Mouse (Mus musculus): ENCODE data around the gene Kcnn1. TPM values are rescaled to one million over a fixed set of nuclear protein-coding genes. Genes with fewer than 3 reads are reported as not detected.
A peak's percentile ranks its signal among the peaks of the same experiment; 100 is the strongest.
"Not testable (repeated sequence)": the region's sequence is repeated elsewhere in the genome, so short reads cannot be mapped to it uniquely, and the experiment has no call there.

Kcnn1 gene
- polyA plus RNA-seq, 1 experiment from 2014 or later, result 2.9 TPM

DNA sequence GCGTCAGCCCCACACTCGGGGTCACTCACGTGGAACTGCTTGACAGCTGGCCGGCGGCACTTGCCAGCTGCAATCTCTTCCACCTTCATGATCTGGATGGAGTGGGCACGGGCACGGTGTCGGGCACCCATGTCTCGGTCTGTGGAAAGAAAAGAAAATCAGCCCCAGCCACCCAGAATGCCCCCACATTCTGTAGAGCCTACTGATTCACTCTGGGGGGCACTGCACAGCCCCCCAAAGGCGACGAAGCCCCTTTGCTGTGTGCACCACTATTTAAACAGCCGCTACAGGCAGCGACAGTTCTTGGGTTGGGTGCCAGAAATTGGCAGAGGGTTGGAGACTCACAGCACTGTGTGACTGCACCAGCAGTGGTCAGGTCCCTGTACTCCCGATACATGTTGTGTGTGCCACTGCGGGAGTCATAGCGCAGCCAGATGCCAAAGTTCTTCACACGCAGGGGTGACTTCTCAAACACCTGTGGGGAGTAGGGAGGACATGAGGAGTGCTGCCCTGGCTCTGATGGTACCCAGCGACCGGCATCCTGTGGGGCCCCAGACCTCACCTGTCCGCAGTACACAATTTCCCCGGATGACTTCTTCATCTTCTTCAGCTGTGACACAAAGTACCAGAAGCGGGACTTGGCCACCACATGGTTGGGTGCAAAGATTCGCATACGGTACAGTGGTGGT lies 32.7 kb upstream of the Kcnn1 start:
- ATAC-seq (ENCODE audit: low read depth); H3K9me3 ChIP-seq (ENCODE audit: control insufficient read depth, low read length); DNase-seq (ENCODE audit: low spot score); H3K27ac ChIP-seq (replicated peaks; ENCODE audit: low read depth, low read length); H3K4me1 ChIP-seq (ENCODE audit: control insufficient read depth, insufficient read depth, low read length): not testable (repeated sequence)
- Histone ChIP-seq H3K36me3 (ENCODE audit: control insufficient read depth, insufficient read depth, low read length) (peaks cover 35% of the 10 kb centered on the region), H3K4me2 (ENCODE audit: low read depth, low read length) (peak overlapping the region; percentile 92), H3K9ac (ENCODE audit: low read depth, low read length) (peak overlapping the region; percentile 92), H3K4me3 (ENCODE audit: low read depth, low read length) (peak overlapping the region; percentile 68), H3K27me3 (replicated peaks; ENCODE audit: control insufficient read depth, insufficient read depth, low read length) (peaks cover 36% of the 10 kb centered on the region)
- 88% methylated on average over 17 of the region's 24 CpGs for WGBS

DNA sequence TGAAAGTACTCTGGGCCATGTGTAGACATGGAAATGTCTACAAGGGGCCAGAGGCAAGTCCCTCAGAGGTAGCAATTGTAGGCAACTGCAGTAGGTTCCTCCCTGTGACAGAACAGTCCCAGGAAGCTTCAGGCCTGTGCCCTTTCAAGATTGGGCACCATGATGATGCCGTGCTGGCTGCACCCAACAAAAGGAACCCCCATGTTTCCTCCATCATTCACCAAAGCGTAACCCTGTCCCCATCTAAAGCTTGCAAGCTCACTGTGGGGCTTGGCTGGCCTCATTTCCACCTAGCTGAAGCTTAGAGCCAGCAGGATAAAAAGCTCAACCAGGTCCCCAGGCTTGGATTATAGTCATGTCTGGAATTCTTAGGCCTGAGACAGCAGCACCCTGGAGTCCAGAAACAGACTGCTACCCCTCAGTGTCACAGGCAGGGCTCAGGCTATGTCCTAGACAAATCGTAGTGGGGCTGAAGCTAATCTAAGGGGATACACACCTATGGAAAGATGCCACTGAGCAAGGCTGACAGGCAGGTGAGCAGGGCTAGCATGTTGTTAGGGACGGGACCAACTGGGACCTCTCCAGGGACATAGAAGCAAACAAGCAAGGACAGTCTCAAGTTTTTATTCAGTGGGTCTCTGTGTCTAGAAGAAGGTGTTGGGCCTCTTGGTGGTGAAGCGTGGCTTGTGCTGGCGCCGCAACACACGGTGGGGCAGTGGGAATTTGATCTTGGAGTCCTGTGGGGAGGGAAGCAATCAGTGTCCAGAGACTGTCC lies 31.9 kb upstream of the Kcnn1 start:
- peaks cover 9% of the 10 kb centered on the region; the same call in 1 of the 2 replicates for H3K4me1 ChIP-seq (ENCODE audit: control insufficient read depth, insufficient read depth, low read length)
- no peak overlapping the region for H3K4me2 ChIP-seq (ENCODE audit: low read depth, low read length)
- H3K4me3 ChIP-seq (ENCODE audit: low read depth, low read length), result no peak overlapping the region
- no peak overlapping the region for H3K9ac ChIP-seq (ENCODE audit: low read depth, low read length)
- no peaks in the 10 kb centered on the region for H3K9me3 ChIP-seq (ENCODE audit: control insufficient read depth, low read length)
- ATAC-seq (ENCODE audit: low read depth), result no peak
- no peak overlapping the region for H3K27ac ChIP-seq (replicated peaks; ENCODE audit: low read depth, low read length)
- 90% methylated on average over 6 of the region's 8 CpGs for WGBS
- H3K36me3 ChIP-seq (ENCODE audit: control insufficient read depth, insufficient read depth, low read length), result peaks cover 35% of the 10 kb centered on the region
- no peak for DNase-seq (ENCODE audit: low spot score)
- peaks cover 41% of the 10 kb centered on the region for H3K27me3 ChIP-seq (replicated peaks; ENCODE audit: control insufficient read depth, insufficient read depth, low read length)

GRCm38 (mm10) chr8:70894385-70894720 lies 31.3 kb upstream of the Kcnn1 start:
- DNase-seq (ENCODE audit: low spot score) (no peak), ATAC-seq (ENCODE audit: low read depth) (no peak)
- no peak overlapping the region for H3K4me2 ChIP-seq (ENCODE audit: low read depth, low read length)
- no peak overlapping the region for H3K4me3 ChIP-seq (ENCODE audit: low read depth, low read length)
- H3K4me1 ChIP-seq (ENCODE audit: control insufficient read depth, insufficient read depth, low read length), result peaks cover 9% of the 10 kb centered on the region; the same call in 1 of the 2 replicates
- H3K9ac ChIP-seq (ENCODE audit: low read depth, low read length), result no peak overlapping the region
- WGBS, result 76% methylated on average over 2 of the region's 2 CpGs
- H3K36me3 ChIP-seq (ENCODE audit: control insufficient read depth, insufficient read depth, low read length), result peaks cover 35% of the 10 kb centered on the region
- H3K9me3 ChIP-seq (ENCODE audit: control insufficient read depth, low read length), result no peaks in the 10 kb centered on the region
- peaks cover 41% of the 10 kb centered on the region for H3K27me3 ChIP-seq (replicated peaks; ENCODE audit: control insufficient read depth, insufficient read depth, low read length)
- H3K27ac ChIP-seq (replicated peaks; ENCODE audit: low read depth, low read length), result no peak overlapping the region

DNA sequence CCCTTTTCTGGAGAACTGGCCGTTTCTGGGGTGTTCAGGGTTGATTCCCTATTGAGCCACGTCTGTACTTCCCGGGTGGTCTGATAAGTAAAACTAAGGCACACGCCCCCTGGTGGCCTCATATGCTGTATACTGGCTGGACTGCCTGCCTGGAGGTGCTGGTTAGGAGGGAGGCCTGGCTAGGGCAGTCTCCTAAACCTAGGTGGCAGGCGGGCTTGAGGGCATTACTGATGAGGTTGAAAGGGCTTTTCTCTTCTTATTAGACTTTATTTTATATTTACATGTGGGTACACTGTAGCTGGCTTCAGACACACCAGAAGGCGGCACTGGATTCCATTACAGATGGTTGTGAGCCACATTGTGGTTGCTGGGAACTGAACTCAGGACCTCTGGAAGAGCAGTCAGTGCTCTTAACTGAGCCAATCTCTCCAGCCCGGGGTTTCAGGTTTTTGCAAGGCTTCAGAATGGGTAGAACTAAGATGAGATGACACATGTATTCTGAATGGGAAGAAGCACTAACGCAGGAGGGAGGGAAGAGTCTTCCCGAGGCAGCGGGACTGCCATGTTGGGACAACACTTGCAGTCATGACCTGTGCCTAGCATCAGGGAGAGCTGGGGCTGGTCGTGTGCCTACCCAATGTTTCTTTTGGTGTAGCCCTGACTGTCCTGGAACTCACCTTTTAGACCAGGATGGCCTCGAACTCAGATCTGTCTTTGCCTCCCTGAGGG lies 30.8 kb upstream of the Kcnn1 start:
- Histone ChIP-seq H3K27me3 (replicated peaks; ENCODE audit: control insufficient read depth, insufficient read depth, low read length) (peaks cover 41% of the 10 kb centered on the region), H3K4me2 (ENCODE audit: low read depth, low read length) (no peak overlapping the region), H3K9ac (ENCODE audit: low read depth, low read length) (no peak overlapping the region), H3K9me3 (ENCODE audit: control insufficient read depth, low read length) (no peaks in the 10 kb centered on the region), H3K36me3 (ENCODE audit: control insufficient read depth, insufficient read depth, low read length) (peaks cover 35% of the 10 kb centered on the region), H3K4me3 (ENCODE audit: low read depth, low read length) (no peak overlapping the region), H3K27ac (replicated peaks; ENCODE audit: low read depth, low read length) (no peak overlapping the region), H3K4me1 (ENCODE audit: control insufficient read depth, insufficient read depth, low read length) (peaks cover 9% of the 10 kb centered on the region; the same call in 1 of the 2 replicates)
- ATAC-seq (ENCODE audit: low read depth) (peak; percentile 24; the same call in 1 of the 2 replicates), DNase-seq (ENCODE audit: low spot score) (peak; percentile 92)
- WGBS, result 30% methylated on average over 12 of the region's 12 CpGs

DNA sequence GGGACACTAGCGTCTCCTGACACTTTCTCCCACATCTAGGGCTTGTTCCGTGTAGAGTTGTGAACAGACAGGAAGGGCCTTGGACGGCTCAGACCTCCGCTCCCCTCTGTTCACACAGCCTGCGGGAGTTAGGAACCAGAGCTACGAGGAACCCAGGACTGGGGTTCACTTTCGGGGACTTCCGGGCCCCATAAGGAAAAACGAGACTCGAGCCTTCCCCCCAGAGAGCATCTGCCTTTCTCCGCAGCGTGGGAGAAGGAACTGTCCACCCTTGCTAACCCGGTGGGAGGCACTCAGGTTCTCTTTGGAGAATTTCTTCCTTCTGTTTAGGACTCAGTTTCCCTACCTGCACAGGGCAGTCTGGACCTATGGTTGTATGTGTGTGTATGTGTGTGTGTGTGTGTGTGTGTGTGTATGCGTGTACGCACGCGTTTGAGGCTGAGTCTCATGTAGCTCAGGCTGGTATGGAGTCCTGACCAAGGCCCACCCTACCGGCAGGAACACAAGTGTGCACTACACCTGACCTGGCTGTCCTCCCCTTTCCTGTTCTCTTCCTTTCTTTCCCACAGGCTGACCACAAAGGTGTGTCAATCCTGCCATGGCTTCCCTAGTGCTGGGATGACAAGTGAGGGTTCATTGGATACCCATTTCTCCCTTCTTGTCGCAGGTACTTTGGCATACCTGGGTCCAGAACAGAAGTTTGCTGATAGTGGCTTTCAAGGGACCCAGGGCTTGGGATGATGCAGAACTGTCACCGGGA lies 30.0 kb upstream of the Kcnn1 start:
- Histone ChIP-seq H3K9me3 (ENCODE audit: control insufficient read depth, low read length) (no peaks in the 10 kb centered on the region), H3K4me2 (ENCODE audit: low read depth, low read length) (peak overlapping the region; percentile 49), H3K4me3 (ENCODE audit: low read depth, low read length) (peak overlapping the region; percentile 33), H3K36me3 (ENCODE audit: control insufficient read depth, insufficient read depth, low read length) (peaks cover 35% of the 10 kb centered on the region), H3K9ac (ENCODE audit: low read depth, low read length) (0 out of 2 replicates have a peak overlapping the region, but pooled peaks have one; percentile 30), H3K27me3 (replicated peaks; ENCODE audit: control insufficient read depth, insufficient read depth, low read length) (peaks cover 41% of the 10 kb centered on the region), H3K27ac (replicated peaks; ENCODE audit: low read depth, low read length) (no peak overlapping the region), H3K4me1 (ENCODE audit: control insufficient read depth, insufficient read depth, low read length) (0 out of 2 replicates have a peak, but pooled peaks cover 9% of the 10 kb centered on the region)
- WGBS, result 24% methylated on average over 20 of the region's 20 CpGs
- DNase-seq (ENCODE audit: low spot score), result no peak
- ATAC-seq (ENCODE audit: low read depth), result no peak

DNA sequence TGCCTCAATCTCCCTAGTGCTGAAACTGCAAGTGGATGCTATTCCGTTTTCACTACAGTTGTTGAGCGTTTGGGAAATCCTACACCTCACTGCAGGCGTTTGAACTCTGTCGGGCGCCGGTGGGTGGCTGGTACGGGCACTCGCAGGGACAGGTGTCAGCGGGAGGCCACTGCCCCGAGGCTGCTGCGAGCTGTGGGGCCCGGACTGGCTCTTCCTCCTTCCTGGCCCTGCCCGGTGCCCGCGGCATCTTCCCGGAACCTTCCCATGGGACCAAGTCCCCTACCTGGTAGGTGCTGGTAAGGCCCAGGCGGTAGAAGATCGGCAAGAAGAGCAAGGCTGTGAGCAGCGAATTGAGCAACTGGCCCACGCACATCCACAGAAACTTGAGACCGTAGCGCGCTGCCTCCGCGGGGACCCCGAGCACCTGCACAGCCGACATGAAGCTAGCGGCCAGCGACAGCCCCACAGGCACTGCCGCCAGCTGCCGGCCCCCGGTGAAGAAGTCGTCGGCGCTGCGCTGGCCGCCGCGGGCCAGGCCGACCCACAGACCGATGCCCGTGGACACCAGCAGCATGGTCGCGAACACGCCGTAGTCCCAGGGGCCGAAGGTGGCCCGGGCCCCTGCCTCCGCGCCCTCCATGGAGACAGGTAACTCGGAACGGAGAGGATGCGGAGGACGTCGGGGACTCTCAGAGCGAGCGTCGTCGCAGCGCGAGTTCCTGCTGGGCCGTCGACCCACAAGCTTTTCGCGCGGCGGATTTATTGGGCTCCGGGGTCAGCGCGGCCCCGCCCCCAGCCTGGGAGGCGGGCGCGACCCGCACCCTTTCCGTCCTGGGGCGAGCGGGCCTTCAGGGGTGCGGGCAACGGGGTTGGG lies 29.2 kb upstream of the Kcnn1 start, which contains the start of gene Slc5a5:
TSS of gene Slc5a5 (minus strand) at position 736 of the 874 bp plus-strand sequence.
- DNase-seq (ENCODE audit: low spot score) (no peak), ATAC-seq (ENCODE audit: low read depth) (no peak)
- Histone ChIP-seq H3K4me2 (ENCODE audit: low read depth, low read length) (peak within 1 kb of the TSS; percentile 49), H3K36me3 (ENCODE audit: control insufficient read depth, insufficient read depth, low read length) (peaks cover 35% of the 10 kb centered on the region), H3K27ac (replicated peaks; ENCODE audit: low read depth, low read length) (no peak within 1 kb of the TSS), H3K27me3 (replicated peaks; ENCODE audit: control insufficient read depth, insufficient read depth, low read length) (peaks cover 41% of the 10 kb centered on the region), H3K4me1 (ENCODE audit: control insufficient read depth, insufficient read depth, low read length) (0 out of 2 replicates have a peak, but pooled peaks cover 9% of the 10 kb centered on the region), H3K9ac (ENCODE audit: low read depth, low read length) (peak within 1 kb of the TSS; percentile 30; the same call in 1 of the 2 replicates), H3K4me3 (ENCODE audit: low read depth, low read length) (peak within 1 kb of the TSS; percentile 33), H3K9me3 (ENCODE audit: control insufficient read depth, low read length) (no peaks in the 10 kb centered on the region)
- 5% methylated on average over 44 of the region's 80 CpGs for WGBS

GRCm38 (mm10) chr8:70891356-70891755 lies 28.3 kb upstream of the Kcnn1 start:
- Histone ChIP-seq H3K27ac (replicated peaks; ENCODE audit: low read depth, low read length) (no peak overlapping the region), H3K36me3 (ENCODE audit: control insufficient read depth, insufficient read depth, low read length) (peaks cover 34% of the 10 kb centered on the region), H3K4me3 (ENCODE audit: low read depth, low read length) (no peak overlapping the region; the same call in 1 of the 2 replicates), H3K9ac (ENCODE audit: low read depth, low read length) (no peak overlapping the region), H3K4me1 (ENCODE audit: control insufficient read depth, insufficient read depth, low read length) (0 out of 2 replicates have a peak, but pooled peaks cover 8% of the 10 kb centered on the region), H3K4me2 (ENCODE audit: low read depth, low read length) (no peak overlapping the region), H3K27me3 (replicated peaks; ENCODE audit: control insufficient read depth, insufficient read depth, low read length) (peaks cover 41% of the 10 kb centered on the region), H3K9me3 (ENCODE audit: control insufficient read depth, low read length) (no peaks in the 10 kb centered on the region)
- ATAC-seq (ENCODE audit: low read depth) (peak; percentile 34; the same call in 1 of the 2 replicates), DNase-seq (ENCODE audit: low spot score) (peak; percentile 75)
- WGBS, result 8% methylated on average over 13 of the region's 21 CpGs

All from embryonic facial prominence, embryonic 14.5 days (tissue).